Mouse (Mus musculus): ENCODE measurements around the gene Inca1. TPM values are rescaled to one million over a fixed set of nuclear protein-coding genes. Genes with fewer than 3 reads are reported as not detected.

The Inca1 gene
- polyA plus RNA-seq, 1 experiment from 2014 or later = 1.5 TPM

- H3K27me3 ChIP-seq (ENCODE audit: control insufficient read depth, insufficient read depth, low read depth, low read length) = no peaks in the 10 kb centered on the region
- peaks cover 16% of the 10 kb centered on the region for H3K4me1 ChIP-seq (replicated peaks; ENCODE audit: control insufficient read depth, insufficient read depth, low read length)
- H3K4me2 ChIP-seq (ENCODE audit: low read depth, low read length) = peak overlapping the region; percentile 87
- H3K9me3 ChIP-seq (ENCODE audit: control insufficient read depth, low read length) = no peaks in the 10 kb centered on the region
- peaks cover 26% of the 10 kb centered on the region for H3K36me3 ChIP-seq (ENCODE audit: control insufficient read depth, insufficient read depth, low read length)
- H3K4me3 ChIP-seq (ENCODE audit: low read length) = peak overlapping the region; percentile 69
- peak overlapping the region; percentile 74 for H3K9ac ChIP-seq (ENCODE audit: low read length)
- ATAC-seq (ENCODE audit: low read depth) = no peak
- peak overlapping the region; percentile 96 for H3K27ac ChIP-seq (ENCODE audit: low read length)
- WGBS = 51% methylated on average over 14 of the region's 14 CpGs
These were observed 32.4 kb downstream of the Inca1 start for GRCm38 (mm10) chr11:70667271-70668150.

DNA sequence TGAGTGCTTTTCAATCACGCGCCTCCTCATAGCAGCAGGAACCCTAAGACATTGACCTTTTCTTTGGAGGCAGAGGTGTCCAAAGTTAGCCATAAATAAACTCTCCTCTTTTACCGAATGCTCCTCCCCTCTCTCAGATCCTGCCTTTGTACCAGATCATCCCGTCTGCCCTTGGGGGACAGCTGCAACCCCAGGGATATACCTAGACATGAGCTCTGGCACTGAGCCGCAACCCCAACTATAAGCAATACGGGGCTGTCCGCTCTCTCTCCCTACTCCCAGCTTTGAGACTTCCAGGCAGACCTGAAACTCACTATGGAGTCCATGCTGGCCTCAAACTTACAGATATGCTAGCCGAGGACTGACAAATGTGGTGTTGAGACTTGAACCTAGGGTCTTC lies 33.3 kb downstream of the Inca1 start:
- Histone ChIP-seq H3K27me3 (ENCODE audit: control insufficient read depth, insufficient read depth, low read depth, low read length) (no peaks in the 10 kb centered on the region), H3K4me3 (ENCODE audit: low read length) (no peak overlapping the region), H3K9ac (ENCODE audit: low read length) (no peak overlapping the region), H3K4me1 (replicated peaks; ENCODE audit: control insufficient read depth, insufficient read depth, low read length) (peaks cover 16% of the 10 kb centered on the region), H3K36me3 (ENCODE audit: control insufficient read depth, insufficient read depth, low read length) (peaks cover 27% of the 10 kb centered on the region), H3K4me2 (ENCODE audit: low read depth, low read length) (no peak overlapping the region), H3K9me3 (ENCODE audit: control insufficient read depth, low read length) (no peaks in the 10 kb centered on the region), H3K27ac (ENCODE audit: low read length) (no peak overlapping the region)
- no peak for ATAC-seq (ENCODE audit: low read depth)
- WGBS = 87% methylated on average over 8 of the region's 8 CpGs

DNA sequence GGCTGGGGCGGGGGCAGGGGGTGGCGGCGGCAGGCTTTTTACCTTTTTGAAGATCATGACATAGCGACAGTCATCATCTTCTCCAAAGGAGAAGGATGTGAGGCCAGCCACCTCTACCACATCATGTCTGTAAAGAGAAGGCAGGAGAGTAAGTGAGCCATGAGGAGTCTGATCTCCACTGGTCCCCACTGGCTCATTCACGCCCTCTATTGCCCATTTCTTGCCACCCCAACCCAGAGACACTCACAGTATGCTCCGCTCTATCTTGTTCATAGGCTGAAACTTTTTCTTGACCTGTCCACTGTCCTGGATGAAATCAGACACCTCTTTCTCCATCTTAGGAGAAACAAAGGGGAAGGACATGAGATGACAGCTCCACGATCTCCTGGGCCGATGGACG lies 35.2 kb downstream of the Inca1 start:
- Histone ChIP-seq H3K36me3 (ENCODE audit: control insufficient read depth, insufficient read depth, low read length) (peaks cover 27% of the 10 kb centered on the region), H3K9ac (ENCODE audit: low read length) (no peak overlapping the region), H3K27me3 (ENCODE audit: control insufficient read depth, insufficient read depth, low read depth, low read length) (no peaks in the 10 kb centered on the region), H3K4me1 (replicated peaks; ENCODE audit: control insufficient read depth, insufficient read depth, low read length) (peaks cover 10% of the 10 kb centered on the region), H3K9me3 (ENCODE audit: control insufficient read depth, low read length) (no peaks in the 10 kb centered on the region), H3K4me3 (ENCODE audit: low read length) (no peak overlapping the region), H3K4me2 (ENCODE audit: low read depth, low read length) (no peak overlapping the region), H3K27ac (ENCODE audit: low read length) (no peak overlapping the region)
- WGBS = 89% methylated on average over 9 of the region's 9 CpGs
- no peak for ATAC-seq (ENCODE audit: low read depth)

DNA sequence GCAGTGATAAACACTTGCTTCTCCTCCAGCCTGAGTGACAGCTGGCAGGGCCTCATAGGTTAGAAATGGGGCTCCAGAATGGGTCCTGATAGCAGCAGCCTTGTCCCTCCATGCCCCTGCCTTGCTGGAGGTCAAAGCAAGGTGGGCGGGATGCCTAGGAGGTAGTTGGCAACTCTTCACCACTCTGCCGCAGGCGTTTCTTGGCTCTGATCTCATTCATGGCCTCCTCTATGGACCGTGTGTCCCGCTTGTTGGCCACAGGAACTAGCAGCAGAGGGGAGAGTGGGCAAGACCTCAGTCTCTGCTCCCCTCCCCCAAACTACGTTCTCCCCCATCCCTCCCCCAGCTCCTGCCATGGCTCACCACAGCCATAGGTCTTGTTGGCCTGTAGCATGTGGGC lies 36.0 kb downstream of the Inca1 start:
- Histone ChIP-seq H3K27ac (ENCODE audit: low read length) (no peak overlapping the region), H3K4me1 (replicated peaks; ENCODE audit: control insufficient read depth, insufficient read depth, low read length) (peaks cover 10% of the 10 kb centered on the region), H3K9ac (ENCODE audit: low read length) (no peak overlapping the region), H3K27me3 (ENCODE audit: control insufficient read depth, insufficient read depth, low read depth, low read length) (no peaks in the 10 kb centered on the region), H3K9me3 (ENCODE audit: control insufficient read depth, low read length) (no peaks in the 10 kb centered on the region), H3K4me2 (ENCODE audit: low read depth, low read length) (no peak overlapping the region), H3K4me3 (ENCODE audit: low read length) (no peak overlapping the region), H3K36me3 (ENCODE audit: control insufficient read depth, insufficient read depth, low read length) (peaks cover 29% of the 10 kb centered on the region)
- WGBS = 90% methylated on average over 6 of the region's 6 CpGs
- no peak for ATAC-seq (ENCODE audit: low read depth)

GRCm38 (mm10) chr11:70663101-70663500 lies 36.9 kb downstream of the Inca1 start:
- Histone ChIP-seq H3K36me3 (ENCODE audit: control insufficient read depth, insufficient read depth, low read length) (peaks cover 29% of the 10 kb centered on the region), H3K4me3 (ENCODE audit: low read length) (no peak overlapping the region), H3K4me1 (replicated peaks; ENCODE audit: control insufficient read depth, insufficient read depth, low read length) (peaks cover 10% of the 10 kb centered on the region), H3K9ac (ENCODE audit: low read length) (no peak overlapping the region), H3K9me3 (ENCODE audit: control insufficient read depth, low read length) (no peaks in the 10 kb centered on the region), H3K4me2 (ENCODE audit: low read depth, low read length) (no peak overlapping the region), H3K27me3 (ENCODE audit: control insufficient read depth, insufficient read depth, low read depth, low read length) (no peaks in the 10 kb centered on the region), H3K27ac (ENCODE audit: low read length) (no peak overlapping the region)
- WGBS = 89% methylated on average over 8 of the region's 8 CpGs
- no peak for ATAC-seq (ENCODE audit: low read depth)

- H3K27ac ChIP-seq (ENCODE audit: low read length) = no peak overlapping the region
- no peak overlapping the region for H3K9ac ChIP-seq (ENCODE audit: low read length)
- no peak for ATAC-seq (ENCODE audit: low read depth)
- H3K9me3 ChIP-seq (ENCODE audit: control insufficient read depth, low read length) = no peaks in the 10 kb centered on the region
- peaks cover 23% of the 10 kb centered on the region for H3K4me1 ChIP-seq (replicated peaks; ENCODE audit: control insufficient read depth, insufficient read depth, low read length)
- H3K36me3 ChIP-seq (ENCODE audit: control insufficient read depth, insufficient read depth, low read length) = peaks cover 27% of the 10 kb centered on the region
- no peak overlapping the region for H3K4me2 ChIP-seq (ENCODE audit: low read depth, low read length)
- no peak overlapping the region for H3K4me3 ChIP-seq (ENCODE audit: low read length)
- WGBS = 82% methylated on average over 8 of the region's 8 CpGs
- H3K27me3 ChIP-seq (ENCODE audit: control insufficient read depth, insufficient read depth, low read depth, low read length) = no peaks in the 10 kb centered on the region
These were observed 39.4 kb downstream of the Inca1 start for GRCm38 (mm10) chr11:70660571-70660970.

DNA sequence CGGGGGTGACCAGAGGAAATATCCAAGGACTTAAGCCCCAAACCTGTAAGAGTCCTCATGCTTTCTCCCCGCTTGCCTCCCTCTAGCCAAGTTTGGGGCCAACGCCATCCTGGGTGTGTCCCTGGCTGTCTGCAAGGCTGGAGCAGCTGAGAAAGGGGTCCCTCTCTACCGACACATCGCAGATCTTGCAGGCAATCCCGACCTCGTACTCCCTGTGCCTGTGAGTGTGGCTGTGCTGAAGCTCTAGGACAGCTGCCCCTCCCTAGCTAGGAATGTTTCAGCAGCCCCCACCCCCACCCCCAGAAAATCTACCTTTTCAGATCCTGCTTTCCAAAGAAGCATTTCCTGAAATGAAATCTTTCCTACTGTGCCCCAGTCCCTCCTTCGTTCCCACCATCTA lies 41.0 kb downstream of the Inca1 start:
- Histone ChIP-seq H3K9me3 (ENCODE audit: control insufficient read depth, low read length) (no peaks in the 10 kb centered on the region), H3K36me3 (ENCODE audit: control insufficient read depth, insufficient read depth, low read length) (peaks cover 15% of the 10 kb centered on the region), H3K27me3 (ENCODE audit: control insufficient read depth, insufficient read depth, low read depth, low read length) (no peaks in the 10 kb centered on the region), H3K4me3 (ENCODE audit: low read length) (no peak overlapping the region), H3K4me1 (replicated peaks; ENCODE audit: control insufficient read depth, insufficient read depth, low read length) (peaks cover 25% of the 10 kb centered on the region), H3K9ac (ENCODE audit: low read length) (no peak overlapping the region; the same call in 1 of the 2 replicates), H3K4me2 (ENCODE audit: low read depth, low read length) (no peak overlapping the region), H3K27ac (ENCODE audit: low read length) (no peak overlapping the region)
- no peak for ATAC-seq (ENCODE audit: low read depth)
- 49% methylated on average over 8 of the region's 8 CpGs for WGBS

DNA sequence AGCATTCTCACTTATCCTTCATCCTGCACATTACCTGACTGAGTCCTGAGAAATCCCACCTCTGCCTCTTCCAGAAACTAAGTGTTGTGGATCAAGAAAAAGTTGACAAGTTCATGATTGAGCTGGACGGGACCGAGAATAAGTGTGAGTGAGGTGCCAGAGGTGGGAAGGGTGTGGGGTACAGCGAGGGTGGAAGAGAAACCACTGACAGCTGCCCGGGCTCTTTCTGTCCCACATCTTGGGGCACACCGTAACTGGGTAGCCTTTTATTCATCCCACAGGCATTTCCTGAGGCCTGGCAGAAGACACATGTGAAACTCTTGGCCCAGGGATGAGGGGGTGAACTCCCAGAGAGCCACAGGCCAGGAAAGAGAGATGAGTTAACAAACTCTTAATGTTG lies 41.4 kb downstream of the Inca1 start:
- Histone ChIP-seq H3K36me3 (ENCODE audit: control insufficient read depth, insufficient read depth, low read length) (peaks cover 11% of the 10 kb centered on the region), H3K9ac (ENCODE audit: low read length) (no peak overlapping the region), H3K4me3 (ENCODE audit: low read length) (no peak overlapping the region), H3K4me2 (ENCODE audit: low read depth, low read length) (no peak overlapping the region), H3K9me3 (ENCODE audit: control insufficient read depth, low read length) (no peaks in the 10 kb centered on the region), H3K4me1 (replicated peaks; ENCODE audit: control insufficient read depth, insufficient read depth, low read length) (peaks cover 25% of the 10 kb centered on the region), H3K27me3 (ENCODE audit: control insufficient read depth, insufficient read depth, low read depth, low read length) (no peaks in the 10 kb centered on the region), H3K27ac (ENCODE audit: low read length) (no peak overlapping the region)
- no peak for ATAC-seq (ENCODE audit: low read depth)
- WGBS = 69% methylated on average over 5 of the region's 5 CpGs

GRCm38 (mm10) chr11:70657991-70658390 lies 42.0 kb downstream of the Inca1 start:
- Histone ChIP-seq H3K36me3 (ENCODE audit: control insufficient read depth, insufficient read depth, low read length) (peaks cover 8% of the 10 kb centered on the region), H3K27me3 (ENCODE audit: control insufficient read depth, insufficient read depth, low read depth, low read length) (no peaks in the 10 kb centered on the region), H3K4me3 (ENCODE audit: low read length) (no peak overlapping the region), H3K4me1 (replicated peaks; ENCODE audit: control insufficient read depth, insufficient read depth, low read length) (peaks cover 25% of the 10 kb centered on the region), H3K9ac (ENCODE audit: low read length) (no peak overlapping the region), H3K4me2 (ENCODE audit: low read depth, low read length) (no peak overlapping the region), H3K9me3 (ENCODE audit: control insufficient read depth, low read length) (no peaks in the 10 kb centered on the region), H3K27ac (ENCODE audit: low read length) (no peak overlapping the region)
- 45% methylated on average over 9 of the region's 9 CpGs for WGBS
- no peak for ATAC-seq (ENCODE audit: low read depth)

Measured in lung, embryonic 16.5 days (tissue).